Mouse (Mus musculus): ENCODE data around the gene Srrd. TPM values are rescaled to one million over a fixed set of nuclear protein-coding genes. Genes with fewer than 3 reads are reported as not detected.

Srrd gene
- polyA plus RNA-seq, 1 experiment: 14.1 TPM

DNA sequence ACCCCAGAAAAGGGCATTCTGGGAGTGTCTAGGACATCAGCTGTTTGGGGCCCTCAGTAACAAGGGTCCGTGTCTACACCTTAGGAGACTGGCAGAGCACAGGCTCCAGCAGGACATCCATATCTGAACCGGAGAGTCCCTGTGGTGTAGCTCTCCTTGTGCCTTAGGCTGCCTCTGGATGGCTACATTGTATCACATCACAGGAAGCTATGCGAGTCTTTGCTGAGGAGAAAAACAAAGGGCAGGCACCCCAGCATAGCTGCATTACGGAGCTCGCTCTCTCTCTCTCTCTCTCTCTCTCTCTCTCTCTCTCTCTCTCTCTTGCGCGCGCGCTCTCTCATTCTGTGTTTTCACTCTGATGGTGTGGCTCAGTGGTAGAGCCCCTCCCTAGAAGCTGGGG, 39.2 kb upstream of the Srrd start:
- 87% methylated on average over 9 of the region's 9 CpGs for WGBS
- TF ChIP-seq CTCF (IDR thresholded peaks at IDR 0.05; ENCODE audit: control insufficient read depth, insufficient read depth, low read length): no peak
- TF ChIP-seq POLR2A (IDR thresholded peaks at IDR 0.05; ENCODE audit: borderline replicate concordance, control insufficient read depth, low read depth, low read length): no peak
- H3K4me1 ChIP-seq (ENCODE audit: control insufficient read depth, insufficient read depth, low read length): no peaks in the 10 kb centered on the region; the same call in 1 of the 2 replicates
- H3K4me3 ChIP-seq (replicated peaks; ENCODE audit: control insufficient read depth, low read depth, low read length): no peak overlapping the region
- H3K27ac ChIP-seq (ENCODE audit: control insufficient read depth, insufficient read depth, low read depth, low read length, poor library complexity): no peak overlapping the region

GRCm38 (mm10) chr5:112381154-112381553, 38.3 kb upstream of the Srrd start:
- TF ChIP-seq CTCF (IDR thresholded peaks at IDR 0.05; ENCODE audit: control insufficient read depth, insufficient read depth, low read length): no peak
- no peak for TF ChIP-seq POLR2A (IDR thresholded peaks at IDR 0.05; ENCODE audit: borderline replicate concordance, control insufficient read depth, low read depth, low read length)
- no peaks in the 10 kb centered on the region; the same call in 1 of the 2 replicates for H3K4me1 ChIP-seq (ENCODE audit: control insufficient read depth, insufficient read depth, low read length)
- H3K4me3 ChIP-seq (replicated peaks; ENCODE audit: control insufficient read depth, low read depth, low read length): no peak overlapping the region
- 77% methylated on average over 11 of the region's 11 CpGs for WGBS
- no peak overlapping the region for H3K27ac ChIP-seq (ENCODE audit: control insufficient read depth, insufficient read depth, low read depth, low read length, poor library complexity)

DNA sequence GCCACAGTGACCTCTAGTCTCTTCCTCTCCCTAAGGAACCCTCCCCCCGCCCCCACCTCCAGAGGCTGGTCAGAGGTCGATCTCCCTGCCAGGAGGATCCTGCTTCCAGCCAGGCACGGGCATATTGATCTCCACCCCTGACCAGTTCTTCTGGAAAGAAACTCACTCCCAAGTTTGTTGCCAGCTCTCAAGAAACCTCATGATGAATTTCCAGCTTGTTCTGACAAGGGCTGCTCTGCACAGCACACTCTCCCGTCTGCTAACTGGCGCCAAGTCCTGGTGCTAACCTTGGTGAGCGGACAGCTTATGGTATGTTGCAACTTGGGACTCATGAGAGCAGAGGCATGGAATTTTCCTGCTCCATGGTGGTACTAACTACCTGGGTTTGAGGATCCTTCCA, 35.9 kb upstream of the Srrd start:
- H3K4me1 ChIP-seq (ENCODE audit: control insufficient read depth, insufficient read depth, low read length): no peaks in the 10 kb centered on the region
- no peak overlapping the region for H3K4me3 ChIP-seq (replicated peaks; ENCODE audit: control insufficient read depth, low read depth, low read length)
- WGBS: 80% methylated on average over 6 of the region's 6 CpGs
- no peak overlapping the region for H3K27ac ChIP-seq (ENCODE audit: control insufficient read depth, insufficient read depth, low read depth, low read length, poor library complexity)
- TF ChIP-seq POLR2A (IDR thresholded peaks at IDR 0.05; ENCODE audit: borderline replicate concordance, control insufficient read depth, low read depth, low read length) (no peak), CTCF (IDR thresholded peaks at IDR 0.05; ENCODE audit: control insufficient read depth, insufficient read depth, low read length) (no peak)

GRCm38 (mm10) chr5:112377380-112377779, 34.5 kb upstream of the Srrd start:
- Histone ChIP-seq H3K4me3 (replicated peaks; ENCODE audit: control insufficient read depth, low read depth, low read length) (no peak overlapping the region), H3K4me1 (ENCODE audit: control insufficient read depth, insufficient read depth, low read length) (no peaks in the 10 kb centered on the region), H3K27ac (ENCODE audit: control insufficient read depth, insufficient read depth, low read depth, low read length, poor library complexity) (no peak overlapping the region)
- TF ChIP-seq CTCF (IDR thresholded peaks at IDR 0.05; ENCODE audit: control insufficient read depth, insufficient read depth, low read length) (no peak), POLR2A (IDR thresholded peaks at IDR 0.05; ENCODE audit: borderline replicate concordance, control insufficient read depth, low read depth, low read length) (no peak)
- 94% methylated on average over 1 of the region's 1 CpGs for WGBS

DNA sequence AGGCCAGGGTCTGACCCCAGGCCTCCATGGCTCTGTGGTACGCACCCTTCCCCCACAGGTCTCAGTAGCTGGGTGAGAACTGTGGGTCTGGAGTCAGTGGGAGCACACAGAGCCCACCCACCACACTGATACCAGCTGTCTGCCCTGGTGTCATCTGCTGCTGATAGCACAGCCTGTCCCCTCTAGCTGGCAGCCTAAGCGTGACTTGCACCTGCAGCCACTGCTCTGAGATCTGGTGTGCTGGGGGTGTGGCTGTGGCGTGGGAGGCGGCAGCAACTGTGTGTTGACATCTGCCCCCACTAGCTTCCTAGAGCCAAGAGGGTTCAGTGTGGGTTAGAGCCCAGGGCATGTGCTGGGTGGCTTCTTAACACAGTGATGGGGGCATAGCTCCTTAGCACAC, 33.3 kb upstream of the Srrd start:
- no peak for TF ChIP-seq POLR2A (IDR thresholded peaks at IDR 0.05; ENCODE audit: borderline replicate concordance, control insufficient read depth, low read depth, low read length)
- TF ChIP-seq CTCF (IDR thresholded peaks at IDR 0.05; ENCODE audit: control insufficient read depth, insufficient read depth, low read length): no peak
- H3K4me1 ChIP-seq (ENCODE audit: control insufficient read depth, insufficient read depth, low read length): no peaks in the 10 kb centered on the region
- no peak overlapping the region for H3K4me3 ChIP-seq (replicated peaks; ENCODE audit: control insufficient read depth, low read depth, low read length)
- WGBS: 69% methylated on average over 4 of the region's 4 CpGs
- H3K27ac ChIP-seq (ENCODE audit: control insufficient read depth, insufficient read depth, low read depth, low read length, poor library complexity): no peak overlapping the region

DNA sequence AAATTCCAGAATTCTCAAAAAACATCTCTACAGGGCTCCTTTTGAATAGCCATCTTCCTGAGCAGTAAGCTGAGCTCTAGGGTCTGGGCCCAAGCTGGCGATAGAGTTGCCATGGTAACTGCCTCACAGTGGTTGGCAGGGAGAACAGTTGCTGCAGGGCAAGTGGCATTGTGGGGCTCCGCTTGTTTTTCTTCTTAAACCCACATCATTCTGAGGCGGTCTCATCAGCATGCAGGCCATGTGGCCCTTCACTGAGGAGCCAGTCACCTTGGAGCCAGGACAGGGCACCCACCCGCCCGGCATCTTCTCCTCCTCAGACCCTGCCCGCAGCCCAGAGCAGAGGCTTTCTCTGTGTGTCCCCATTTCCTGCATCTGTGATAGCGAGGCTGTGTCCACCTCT, 29.1 kb upstream of the Srrd start:
- TF ChIP-seq POLR2A (IDR thresholded peaks at IDR 0.05; ENCODE audit: borderline replicate concordance, control insufficient read depth, low read depth, low read length) (no peak), CTCF (IDR thresholded peaks at IDR 0.05; ENCODE audit: control insufficient read depth, insufficient read depth, low read length) (no peak)
- 83% methylated on average over 7 of the region's 7 CpGs for WGBS

DNA sequence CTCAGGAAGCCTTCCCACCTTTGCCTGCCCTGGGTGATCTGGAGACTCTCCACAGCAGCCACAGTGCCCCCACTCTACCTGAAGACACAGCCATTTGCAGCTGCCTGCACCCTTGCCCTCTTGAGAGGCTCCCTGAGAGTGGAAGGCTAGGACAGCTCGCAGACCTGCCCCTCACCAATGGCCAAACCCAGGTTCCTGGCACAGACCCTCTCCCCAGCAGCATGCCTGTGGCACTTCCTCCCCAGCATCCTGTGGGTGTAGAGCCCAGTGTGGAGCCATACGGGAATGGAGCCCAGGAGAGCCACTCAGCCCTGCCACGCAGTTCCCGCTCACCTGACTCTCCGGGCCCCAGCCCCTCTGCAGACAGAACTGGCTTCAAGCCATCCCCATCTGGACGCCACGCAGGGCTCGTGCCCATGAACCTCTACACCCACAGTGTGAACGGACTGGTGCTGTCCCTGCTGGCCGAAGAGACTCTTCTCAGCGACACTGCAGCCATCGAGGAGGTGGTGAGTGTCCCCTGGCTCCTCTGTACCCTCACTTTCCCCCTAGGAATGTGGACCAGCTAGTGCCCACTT, 27.5 kb upstream of the Srrd start:
- 86% methylated on average over 12 of the region's 12 CpGs for WGBS
- no peak overlapping the region for H3K4me3 ChIP-seq (replicated peaks; ENCODE audit: control insufficient read depth, low read depth, low read length)
- no peak overlapping the region for H3K27ac ChIP-seq (ENCODE audit: control insufficient read depth, insufficient read depth, low read depth, low read length, poor library complexity)
- TF ChIP-seq CTCF (IDR thresholded peaks at IDR 0.05; ENCODE audit: control insufficient read depth, insufficient read depth, low read length): no peak
- TF ChIP-seq POLR2A (IDR thresholded peaks at IDR 0.05; ENCODE audit: borderline replicate concordance, control insufficient read depth, low read depth, low read length): 0 out of 2 replicates have a peak, but pooled peaks have one; percentile 16
- H3K4me1 ChIP-seq (ENCODE audit: control insufficient read depth, insufficient read depth, low read length): no peaks in the 10 kb centered on the region

More for the DNA sequence above, 29.1 kb upstream of the Srrd start:
- Histone ChIP-seq H3K4me1 (ENCODE audit: control insufficient read depth, insufficient read depth, low read length) (no peaks in the 10 kb centered on the region), H3K27ac (ENCODE audit: control insufficient read depth, insufficient read depth, low read depth, low read length, poor library complexity) (no peak overlapping the region), H3K4me3 (replicated peaks; ENCODE audit: control insufficient read depth, low read depth, low read length) (no peak overlapping the region)

GRCm38 (mm10) chr5:112369326-112369725, 26.5 kb upstream of the Srrd start:
- no peak overlapping the region for H3K4me3 ChIP-seq (replicated peaks; ENCODE audit: control insufficient read depth, low read depth, low read length)
- no peaks in the 10 kb centered on the region for H3K4me1 ChIP-seq (ENCODE audit: control insufficient read depth, insufficient read depth, low read length)
- WGBS: 62% methylated on average over 13 of the region's 13 CpGs
- peak overlapping the region; percentile 20; the same call in 1 of the 2 replicates for H3K27ac ChIP-seq (ENCODE audit: control insufficient read depth, insufficient read depth, low read depth, low read length, poor library complexity)
- no peak for TF ChIP-seq POLR2A (IDR thresholded peaks at IDR 0.05; ENCODE audit: borderline replicate concordance, control insufficient read depth, low read depth, low read length)
- TF ChIP-seq CTCF (IDR thresholded peaks at IDR 0.05; ENCODE audit: control insufficient read depth, insufficient read depth, low read length): no peak

- 62% methylated on average over 10 of the region's 10 CpGs for WGBS
- H3K4me3 ChIP-seq (replicated peaks; ENCODE audit: control insufficient read depth, low read depth, low read length): no peak overlapping the region
Observed at GRCm38 (mm10) chr5:112368666-112369065, 25.8 kb upstream of the Srrd start.

More at GRCm38 (mm10) chr5:112368666-112369065, 25.8 kb upstream of the Srrd start:
- H3K4me1 ChIP-seq (ENCODE audit: control insufficient read depth, insufficient read depth, low read length): no peaks in the 10 kb centered on the region
- H3K27ac ChIP-seq (ENCODE audit: control insufficient read depth, insufficient read depth, low read depth, low read length, poor library complexity): no peak overlapping the region
- TF ChIP-seq CTCF (IDR thresholded peaks at IDR 0.05; ENCODE audit: control insufficient read depth, insufficient read depth, low read length) (no peak), POLR2A (IDR thresholded peaks at IDR 0.05; ENCODE audit: borderline replicate concordance, control insufficient read depth, low read depth, low read length) (no peak)
